Mouse (Mus musculus): ENCODE measurements around the gene Comt.

Comt gene

GRCm38 (mm10) chr16:18411026-18411649 is 15.5 kb downstream of the Comt start:
- DNase-seq: peak; percentile 78 to 84

DNA sequence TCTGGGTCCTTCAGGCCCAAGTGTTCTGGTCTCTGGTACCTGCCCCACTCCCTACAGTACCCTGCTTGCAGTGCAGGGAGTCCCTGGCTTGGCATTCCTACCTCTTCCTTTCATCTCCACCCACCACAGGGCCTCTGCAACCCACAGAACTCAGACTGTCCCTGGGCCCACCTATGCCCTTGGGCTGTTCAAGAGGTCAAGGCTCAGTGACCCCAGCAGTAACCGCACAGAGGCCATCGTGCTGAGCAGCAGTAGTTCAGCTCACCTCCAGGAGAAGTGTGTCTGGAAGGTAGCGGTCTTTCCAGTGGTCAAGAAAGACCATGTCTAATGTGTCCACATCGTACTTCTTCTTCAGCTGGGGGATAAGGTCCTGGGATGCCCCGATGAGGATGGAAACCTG is 16.2 kb downstream of the Comt start:
- no peak for DNase-seq

DNA sequence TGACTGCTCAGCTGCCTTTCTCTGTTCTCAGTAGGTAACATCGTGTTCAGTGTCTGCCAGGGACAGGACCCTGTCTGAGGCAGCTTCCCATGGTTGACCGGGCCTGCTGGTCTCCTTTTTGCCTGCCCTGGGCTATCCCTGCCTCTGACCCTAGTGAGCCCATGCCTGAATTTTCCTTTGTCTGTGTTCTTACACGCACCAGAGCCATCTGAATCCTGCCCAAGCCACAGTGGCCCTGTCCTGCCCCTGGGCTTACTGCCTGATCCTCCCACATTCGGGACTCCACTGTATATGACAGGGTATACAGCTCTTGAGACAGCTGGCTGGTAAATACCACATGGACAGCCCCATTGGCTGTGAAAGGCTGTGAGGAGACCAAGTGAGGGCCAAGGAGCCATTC is 16.9 kb downstream of the Comt start:
- DNase-seq: no peak

DNA sequence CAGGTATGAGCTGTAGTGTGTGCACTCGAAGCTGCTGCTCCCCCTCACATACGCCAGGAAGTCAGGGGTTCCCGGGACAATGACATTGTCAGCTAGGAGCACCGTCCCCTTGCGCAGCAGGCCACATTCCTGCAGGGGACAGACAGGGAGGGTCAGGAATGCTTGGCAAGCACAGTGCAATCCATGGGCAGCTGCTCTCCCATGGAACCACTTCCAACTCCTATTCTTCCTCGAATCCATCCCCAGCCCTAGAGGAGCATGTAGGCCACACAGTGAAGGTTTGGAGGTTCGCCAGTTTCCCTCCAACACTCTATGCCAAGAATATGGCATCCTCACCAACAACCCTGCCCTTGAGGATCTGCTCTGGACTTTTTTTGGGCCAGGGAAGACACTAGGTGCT is 18.7 kb downstream of the Comt start:
- DNase-seq: no peak

GRCm38 (mm10) chr16:18406293-18406692 is 20.4 kb downstream of the Comt start:
- peak; percentile 73 to 84 for DNase-seq

DNA sequence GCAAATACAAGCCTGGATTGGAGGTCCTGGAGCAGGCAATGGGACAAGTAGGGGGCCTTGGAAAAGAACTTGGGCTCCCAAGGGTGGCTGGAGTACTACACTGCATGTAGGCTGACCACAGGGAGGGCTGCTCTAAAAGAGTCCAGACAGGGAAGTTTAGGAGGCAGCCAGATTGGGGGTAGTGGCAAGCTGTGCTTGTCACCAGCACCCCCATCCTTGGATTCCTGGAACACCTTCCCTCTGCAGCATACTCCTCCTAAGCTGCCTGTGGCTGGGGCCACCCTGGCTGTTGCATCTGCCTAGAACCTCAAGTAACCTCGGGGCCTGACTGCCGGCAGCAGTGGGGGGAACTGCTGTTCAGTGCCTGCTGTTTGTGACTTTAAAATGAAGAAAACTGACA is 20.8 kb downstream of the Comt start:
- DNase-seq: no peak

DNA sequence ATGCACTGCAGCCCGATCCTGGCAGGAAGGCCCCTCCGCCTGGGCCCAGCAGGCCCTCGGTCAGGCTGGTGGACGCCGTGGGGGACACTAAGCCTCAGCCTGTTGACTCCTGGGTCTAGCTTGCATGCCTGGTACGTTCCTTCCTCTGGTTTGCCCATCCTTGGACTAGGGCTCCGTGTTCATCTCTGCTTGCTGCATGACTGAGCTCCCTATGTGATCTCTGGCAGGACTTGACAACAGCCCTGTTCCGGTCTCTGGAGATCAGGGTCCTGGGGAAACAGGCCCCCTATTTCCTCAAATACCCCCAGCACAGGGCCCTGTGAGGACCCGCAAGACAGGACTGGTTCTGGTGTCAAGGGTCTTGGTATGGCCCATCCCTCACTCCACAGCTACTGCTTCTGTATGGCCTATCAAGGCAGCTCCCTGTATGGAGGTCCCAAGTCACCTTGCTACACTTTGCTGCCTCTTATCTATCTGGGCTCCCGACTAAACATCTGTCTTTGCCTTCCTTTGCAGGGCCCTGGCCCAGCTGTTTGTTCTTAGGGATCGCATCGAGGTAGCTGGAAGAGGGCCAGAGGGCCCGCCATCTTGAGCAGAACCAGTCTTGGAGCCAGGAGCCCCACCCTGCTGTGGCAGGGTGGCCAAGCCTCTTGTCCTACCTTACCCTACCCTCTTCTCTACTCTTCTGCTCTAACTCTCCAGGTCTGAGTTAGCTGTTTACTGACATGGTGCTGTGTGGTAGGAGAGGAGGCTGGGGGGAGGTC is 21.4 kb downstream of the Comt start:
- DNase-seq: no peak

DNA sequence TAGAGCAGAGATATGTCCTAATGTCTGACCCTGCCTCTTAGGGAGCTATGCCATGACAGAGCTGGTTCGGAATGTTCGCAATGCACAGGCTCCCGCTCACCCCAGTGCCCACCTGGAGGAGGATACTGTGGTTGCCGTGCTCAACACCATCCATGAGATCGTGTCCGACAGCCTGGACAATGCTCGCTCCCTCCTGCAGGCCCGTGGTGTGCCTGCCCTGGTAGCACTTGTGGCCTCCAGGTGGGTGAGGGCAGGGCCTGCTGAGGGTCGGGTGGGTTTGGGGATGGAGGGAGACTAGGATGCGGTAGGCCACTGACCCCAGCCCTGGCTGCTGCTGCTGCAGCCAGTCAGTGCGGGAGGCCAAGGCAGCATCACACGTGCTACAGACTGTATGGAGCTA is 23.4 kb downstream of the Comt start:
- no peak for DNase-seq

DNA sequence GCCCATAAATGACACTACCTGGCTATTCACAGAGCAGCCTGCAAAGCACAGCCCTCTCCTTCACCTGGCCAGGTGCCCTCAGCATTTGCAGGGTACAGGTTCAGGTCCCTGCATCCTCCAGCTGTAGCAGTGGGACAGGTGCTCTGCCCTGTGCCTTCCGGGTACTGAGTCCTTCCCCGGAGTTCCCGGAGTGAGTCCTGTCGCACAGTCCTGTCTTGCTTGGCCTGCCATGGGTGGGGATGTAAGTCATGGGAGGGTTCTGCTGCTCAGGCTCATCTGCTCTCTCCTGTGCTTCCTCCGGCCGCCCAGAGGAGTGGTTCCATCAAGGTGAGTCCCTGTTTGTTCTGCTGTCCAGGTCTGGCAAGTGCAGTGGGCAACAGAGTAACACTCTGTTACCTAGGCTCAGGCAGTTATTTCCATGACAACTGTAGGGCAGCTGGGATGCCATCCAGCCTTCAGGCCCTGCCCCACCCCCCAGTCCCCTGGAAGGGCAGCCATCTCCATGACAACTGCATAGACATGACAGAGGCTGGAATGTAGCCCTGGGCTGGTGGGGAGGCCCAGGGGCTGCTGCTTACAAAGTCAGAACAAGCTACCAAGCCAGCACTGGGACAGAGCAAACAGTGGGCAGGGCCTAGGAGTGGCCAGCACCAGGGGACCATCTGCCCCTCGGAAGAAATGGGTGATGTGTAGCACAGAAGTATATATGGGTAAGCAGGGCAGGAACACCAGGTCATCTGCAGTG is 26.0 kb downstream of the Comt start:
- no peak for DNase-seq

- DNase-seq: no peak
Measured at GRCm38 (mm10) chr16:18400028-18400427, 26.6 kb downstream of the Comt start.

DNA sequence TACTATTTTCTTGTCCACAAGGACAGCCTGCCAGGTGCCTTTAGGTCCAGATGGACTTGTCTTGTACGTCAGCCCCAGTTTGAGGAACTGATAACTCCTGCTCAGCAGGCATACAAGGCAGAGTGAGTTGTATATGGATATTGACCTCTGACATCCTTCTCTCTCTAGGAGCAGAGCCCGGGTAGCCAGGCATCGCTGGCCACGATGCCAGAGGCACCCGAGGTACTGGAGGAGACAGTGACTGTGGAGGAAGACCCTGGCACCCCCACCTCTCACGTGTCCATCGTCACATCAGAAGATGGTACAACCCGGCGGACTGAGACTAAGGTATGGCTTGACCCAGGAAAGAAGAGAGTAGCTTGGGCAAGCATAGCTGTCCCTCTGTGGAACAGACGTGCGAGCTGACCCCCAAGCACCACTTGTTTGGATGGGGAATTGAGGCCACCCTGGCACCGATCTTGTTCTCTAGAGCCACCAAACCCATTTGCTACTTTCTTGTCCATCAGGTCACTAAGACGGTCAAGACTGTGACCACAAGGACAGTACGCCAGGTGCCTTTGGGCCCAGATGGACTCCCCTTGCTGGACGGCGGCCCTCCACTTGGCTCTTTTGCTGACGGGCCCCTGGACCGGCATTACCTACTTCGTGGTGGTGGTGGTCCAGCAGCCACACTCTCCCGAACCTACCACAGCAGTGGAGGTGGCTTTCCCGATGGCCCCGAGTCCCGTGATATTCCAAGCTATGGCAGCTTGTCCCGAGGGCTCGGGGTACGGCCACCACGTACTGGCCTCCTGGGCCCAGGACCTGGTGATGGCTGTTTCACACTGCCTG is 29.6 kb downstream of the Comt start:
- DNase-seq: no peak

- peak; percentile 72 to 87 for DNase-seq
Measured at GRCm38 (mm10) chr16:18396201-18396600, 30.5 kb downstream of the Comt start.

- DNase-seq: peak; percentile 65 to 71
Measured at GRCm38 (mm10) chr16:18395620-18396036, 31.0 kb downstream of the Comt start.

GRCm38 (mm10) chr16:18394777-18395619 is 31.7 kb downstream of the Comt start:
- DNase-seq: no peak

- DNase-seq: no peak
Measured at GRCm38 (mm10) chr16:18394056-18394455, 32.6 kb downstream of the Comt start.

- DNase-seq: no peak
Measured at GRCm38 (mm10) chr16:18393595-18393994, 33.1 kb downstream of the Comt start.

DNA sequence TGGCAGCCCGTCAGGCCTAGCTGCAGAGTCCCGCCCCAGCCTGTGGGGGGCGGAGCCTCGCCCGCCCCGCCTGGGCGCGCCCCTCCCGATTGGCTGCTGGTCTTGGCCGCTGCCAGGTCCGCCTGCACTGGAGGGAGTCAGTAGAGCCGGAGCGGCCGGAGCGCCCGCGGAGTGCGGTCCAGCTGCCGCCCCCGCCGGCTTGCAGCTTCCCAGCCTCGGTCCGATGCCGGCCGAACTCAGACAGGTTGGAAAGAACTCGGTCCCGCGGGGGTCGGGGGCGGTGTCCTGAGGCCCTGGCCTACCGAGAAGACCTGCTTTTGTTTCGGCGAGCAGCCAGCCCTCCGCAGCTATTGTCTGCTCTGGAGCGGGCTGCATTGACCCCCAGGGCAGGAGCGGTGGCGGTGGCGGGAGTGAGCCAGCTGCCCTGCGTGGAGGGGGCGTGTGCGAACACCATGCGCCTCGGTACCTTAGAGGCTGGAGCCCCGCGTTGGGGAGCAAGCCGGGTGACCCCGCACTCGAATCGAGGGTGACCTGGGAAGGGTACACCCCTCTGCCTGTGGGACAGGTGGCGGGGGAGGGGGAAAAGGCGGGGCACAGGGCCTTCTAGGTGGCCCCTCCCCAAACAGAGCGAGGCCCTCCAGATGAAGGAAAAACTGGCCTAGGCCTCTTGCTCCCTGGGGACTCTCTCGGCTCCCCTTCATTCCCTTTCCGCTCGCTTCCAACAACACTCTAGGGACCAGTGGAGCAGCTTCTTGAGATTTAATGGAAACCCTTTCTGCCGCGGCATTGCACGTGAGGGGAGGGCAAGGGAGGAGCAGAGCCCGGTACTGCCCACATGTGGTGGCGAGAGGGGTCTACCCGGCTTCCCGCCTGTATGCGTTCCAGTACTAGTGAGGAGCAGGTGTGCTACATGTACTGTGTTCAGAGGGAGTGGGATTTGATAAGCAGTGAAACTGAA is 33.9 kb downstream of the Comt start:
- DNase-seq: peak; percentile 91 to 94

GRCm38 (mm10) chr16:18391728-18392127 is 34.9 kb downstream of the Comt start:
- DNase-seq: no peak

DNA sequence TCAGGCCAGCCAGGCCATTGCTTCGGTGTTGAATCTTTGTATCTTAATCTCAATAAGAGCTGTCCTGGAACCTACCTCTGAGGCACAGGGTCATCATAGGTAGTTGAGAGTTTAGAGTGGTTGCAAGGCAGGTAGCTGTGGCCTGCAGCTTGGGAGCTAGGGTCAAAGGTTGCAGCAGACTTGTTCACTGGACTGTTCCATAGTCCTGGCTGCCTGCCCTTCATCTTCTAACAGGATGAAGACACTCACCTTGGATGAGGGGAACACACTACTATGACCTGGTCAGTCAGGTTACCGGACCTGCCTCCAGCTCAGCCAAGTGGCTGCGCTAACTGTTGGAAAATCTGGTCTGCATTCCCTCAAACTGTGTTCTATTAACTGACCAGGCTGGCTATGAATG is 35.5 kb downstream of the Comt start:
- peak; percentile 82 to 86 for DNase-seq

- DNase-seq: peak in 1 of 2 experiments; percentile 0
Measured at GRCm38 (mm10) chr16:18390399-18390798, 36.3 kb downstream of the Comt start.

Data from kidney, postnatal 36 days (tissue).